Mouse (Mus musculus): ENCODE measurements at regions not wholly inside any gene's neighbourhood (a gene's known extent, or its start where the extent isn't known, plus 50 kb on each side); places are given as distances from the start of the nearest gene placed in this dataset.

DNA sequence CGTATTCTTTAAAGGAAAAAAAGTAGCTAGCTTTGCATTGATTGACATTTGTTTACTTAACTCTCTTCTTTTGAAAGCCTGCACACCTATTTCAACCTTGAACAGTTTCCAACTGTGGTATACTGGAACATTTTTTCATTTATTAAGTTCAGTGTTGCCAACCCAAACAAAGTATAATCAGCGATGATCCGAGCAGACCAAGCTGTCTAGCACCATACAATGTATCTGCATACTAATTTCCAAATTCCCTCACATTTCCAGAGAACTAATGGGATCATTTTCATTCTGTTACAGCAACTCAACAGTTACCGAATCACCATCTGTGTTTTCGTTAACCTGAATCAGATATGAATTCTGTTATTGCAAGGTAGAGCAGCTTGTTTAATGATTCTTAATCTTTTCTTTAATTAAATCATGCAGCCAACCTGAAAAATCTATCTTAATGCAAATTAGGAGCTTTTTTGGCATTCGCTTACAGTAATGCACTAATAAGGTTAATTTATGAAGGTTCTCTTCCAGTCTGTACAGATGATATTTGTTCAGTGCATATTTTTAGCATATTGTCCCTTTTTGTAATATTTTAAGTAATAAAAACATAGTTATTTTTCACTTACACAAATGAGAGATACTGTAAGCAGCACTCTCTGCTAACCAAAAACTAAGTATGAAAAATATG, 719.5 kb upstream of the Zeb2 start:
- Histone ChIP-seq H3K27me3 (replicated peaks; ENCODE audit: control insufficient read depth, insufficient read depth, low read length) (no peaks in the 10 kb centered on the region), H3K4me2 (ENCODE audit: low read length) (no peak overlapping the region), H3K4me1 (ENCODE audit: control insufficient read depth, insufficient read depth, low read depth, low read length) (no peaks in the 10 kb centered on the region), H3K9ac (ENCODE audit: low read depth, low read length) (no peak overlapping the region), H3K9me3 (ENCODE audit: control insufficient read depth, low read length) (no peaks in the 10 kb centered on the region), H3K36me3 (ENCODE audit: control insufficient read depth, insufficient read depth, low read length) (no peaks in the 10 kb centered on the region), H3K27ac (ENCODE audit: low read depth, low read length) (no peak overlapping the region), H3K4me3 (ENCODE audit: low read length) (no peak overlapping the region)
- 60% methylated on average over 6 of the region's 6 CpGs for WGBS
- no peak for ATAC-seq

DNA sequence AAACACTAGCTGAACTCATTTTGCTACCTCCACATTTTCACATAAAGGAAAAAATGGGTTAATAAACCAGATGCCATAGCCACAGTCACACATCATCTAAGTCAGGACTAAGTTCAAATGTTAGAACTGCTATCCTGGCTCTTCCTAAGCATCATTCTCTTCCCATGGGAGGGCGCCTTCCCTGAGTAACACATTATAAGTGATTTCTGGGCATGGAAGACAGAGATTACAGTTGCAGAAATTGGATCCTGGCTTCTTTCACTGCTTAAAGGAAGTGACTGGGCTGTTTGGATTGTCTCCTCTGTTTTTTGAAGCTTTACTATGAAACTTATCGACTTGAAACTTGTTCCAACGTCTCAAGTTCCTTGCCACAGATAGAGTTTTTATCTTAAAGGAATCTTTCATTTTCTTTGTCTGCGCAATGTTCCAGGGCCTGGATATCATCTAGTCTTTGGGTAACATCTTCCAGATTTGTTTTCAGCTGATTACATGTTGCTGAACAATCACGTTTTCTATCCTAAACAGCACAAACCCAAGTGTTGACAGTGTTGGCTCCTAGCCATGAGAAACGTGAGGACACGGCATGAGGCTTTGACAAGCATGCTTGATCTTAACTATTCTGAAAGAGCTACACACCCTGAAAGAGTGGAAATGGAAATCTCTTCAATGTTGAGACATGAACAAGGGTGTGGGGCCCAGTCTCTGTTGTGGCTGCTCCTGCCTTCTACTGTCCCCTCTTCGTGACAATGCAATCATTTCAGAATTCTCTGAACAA, 700.9 kb upstream of the Zeb2 start:
- Histone ChIP-seq H3K27me3 (replicated peaks; ENCODE audit: control insufficient read depth, insufficient read depth, low read length) (no peaks in the 10 kb centered on the region), H3K36me3 (ENCODE audit: control insufficient read depth, insufficient read depth, low read length) (no peaks in the 10 kb centered on the region), H3K4me1 (ENCODE audit: control insufficient read depth, insufficient read depth, low read depth, low read length) (no peaks in the 10 kb centered on the region), H3K27ac (ENCODE audit: low read depth, low read length) (no peak overlapping the region), H3K9ac (ENCODE audit: low read depth, low read length) (no peak overlapping the region), H3K9me3 (ENCODE audit: control insufficient read depth, low read length) (no peaks in the 10 kb centered on the region), H3K4me3 (ENCODE audit: low read length) (no peak overlapping the region), H3K4me2 (ENCODE audit: low read length) (no peak overlapping the region)
- no peak for ATAC-seq
- WGBS, result 76% methylated on average over 8 of the region's 8 CpGs

DNA sequence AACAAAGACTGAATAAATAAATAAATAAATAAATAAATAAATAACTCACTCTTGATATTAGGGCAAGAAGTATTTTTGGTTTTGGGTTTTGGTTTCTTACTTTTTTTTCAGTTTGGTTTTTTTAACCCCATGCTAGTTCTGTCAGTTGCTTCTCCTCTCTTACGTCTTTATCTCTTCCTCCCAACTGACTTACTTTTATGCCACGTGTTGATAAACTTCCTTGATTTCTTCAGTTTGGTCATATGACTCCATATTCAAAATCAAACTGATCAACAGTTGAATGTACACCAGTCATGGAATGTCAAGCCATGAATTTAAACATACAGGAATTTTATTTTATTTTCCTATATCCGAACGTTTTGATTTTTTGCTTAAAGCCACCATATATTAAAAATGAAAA, 697.5 kb upstream of the Zeb2 start:
- WGBS, result 95% methylated on average over 4 of the region's 4 CpGs
- H3K4me2 ChIP-seq (ENCODE audit: low read length), result no peak overlapping the region
- ATAC-seq, result no peak
- no peak overlapping the region for H3K9ac ChIP-seq (ENCODE audit: low read depth, low read length)
- H3K4me1 ChIP-seq (ENCODE audit: control insufficient read depth, insufficient read depth, low read depth, low read length), result no peaks in the 10 kb centered on the region
- no peaks in the 10 kb centered on the region for H3K9me3 ChIP-seq (ENCODE audit: control insufficient read depth, low read length)
- no peaks in the 10 kb centered on the region for H3K27me3 ChIP-seq (replicated peaks; ENCODE audit: control insufficient read depth, insufficient read depth, low read length)
- H3K36me3 ChIP-seq (ENCODE audit: control insufficient read depth, insufficient read depth, low read length), result no peaks in the 10 kb centered on the region
- H3K4me3 ChIP-seq (ENCODE audit: low read length), result no peak overlapping the region
- no peak overlapping the region for H3K27ac ChIP-seq (ENCODE audit: low read depth, low read length)

DNA sequence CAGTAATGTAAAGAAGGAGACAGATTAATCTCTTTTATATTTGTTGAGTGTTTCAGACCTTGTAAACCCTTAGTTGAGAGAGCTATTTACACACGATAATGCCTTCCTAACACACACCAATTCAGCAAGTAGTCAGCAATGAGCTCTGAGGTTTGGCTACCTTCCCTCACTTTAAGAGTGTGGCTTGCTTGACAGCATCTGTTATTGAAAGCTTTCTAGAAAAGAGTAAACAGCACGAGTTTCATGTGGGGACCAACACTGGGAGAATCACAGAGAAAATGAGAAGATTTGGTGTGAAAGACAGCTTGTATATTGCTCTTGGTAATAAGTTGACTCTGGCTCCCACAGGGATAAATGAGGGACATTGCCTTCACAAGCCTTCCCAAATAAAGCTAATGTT, 688.1 kb upstream of the Zeb2 start:
- Histone ChIP-seq H3K4me2 (ENCODE audit: low read length) (no peak overlapping the region), H3K27ac (ENCODE audit: low read depth, low read length) (no peak overlapping the region), H3K4me1 (ENCODE audit: control insufficient read depth, insufficient read depth, low read depth, low read length) (no peaks in the 10 kb centered on the region), H3K9ac (ENCODE audit: low read depth, low read length) (no peak overlapping the region), H3K27me3 (replicated peaks; ENCODE audit: control insufficient read depth, insufficient read depth, low read length) (no peaks in the 10 kb centered on the region), H3K9me3 (ENCODE audit: control insufficient read depth, low read length) (no peaks in the 10 kb centered on the region), H3K4me3 (ENCODE audit: low read length) (no peak overlapping the region), H3K36me3 (ENCODE audit: control insufficient read depth, insufficient read depth, low read length) (no peaks in the 10 kb centered on the region)
- no peak for ATAC-seq
- 67% methylated on average over 2 of the region's 2 CpGs for WGBS

DNA sequence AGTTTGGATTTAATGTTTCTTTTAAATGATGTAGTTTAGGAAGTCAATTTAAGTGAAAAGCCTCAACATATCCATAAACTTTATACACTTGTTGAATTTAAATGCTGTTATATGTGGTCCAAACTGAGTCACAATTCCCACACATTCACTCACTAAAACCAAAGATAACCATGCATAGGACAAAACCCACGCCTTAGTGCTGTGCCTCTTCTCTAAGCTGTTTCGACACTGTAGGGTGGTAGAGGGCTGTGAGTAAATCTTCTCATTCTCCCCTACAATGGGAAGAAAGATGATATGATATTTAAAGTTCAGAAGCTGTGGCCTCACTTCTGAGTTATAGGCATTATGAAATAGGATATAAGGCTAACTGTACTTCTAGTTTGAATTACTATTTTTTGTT, 682.9 kb upstream of the Zeb2 start:
- no peak overlapping the region for H3K4me2 ChIP-seq (ENCODE audit: low read length)
- H3K9me3 ChIP-seq (ENCODE audit: control insufficient read depth, low read length), result no peaks in the 10 kb centered on the region
- H3K9ac ChIP-seq (ENCODE audit: low read depth, low read length), result no peak overlapping the region
- no peak overlapping the region for H3K4me3 ChIP-seq (ENCODE audit: low read length)
- no peak for ATAC-seq
- 90% methylated on average over 2 of the region's 2 CpGs for WGBS
- H3K4me1 ChIP-seq (ENCODE audit: control insufficient read depth, insufficient read depth, low read depth, low read length), result no peaks in the 10 kb centered on the region
- no peak overlapping the region for H3K27ac ChIP-seq (ENCODE audit: low read depth, low read length)
- no peaks in the 10 kb centered on the region for H3K36me3 ChIP-seq (ENCODE audit: control insufficient read depth, insufficient read depth, low read length)
- no peaks in the 10 kb centered on the region for H3K27me3 ChIP-seq (replicated peaks; ENCODE audit: control insufficient read depth, insufficient read depth, low read length)

DNA sequence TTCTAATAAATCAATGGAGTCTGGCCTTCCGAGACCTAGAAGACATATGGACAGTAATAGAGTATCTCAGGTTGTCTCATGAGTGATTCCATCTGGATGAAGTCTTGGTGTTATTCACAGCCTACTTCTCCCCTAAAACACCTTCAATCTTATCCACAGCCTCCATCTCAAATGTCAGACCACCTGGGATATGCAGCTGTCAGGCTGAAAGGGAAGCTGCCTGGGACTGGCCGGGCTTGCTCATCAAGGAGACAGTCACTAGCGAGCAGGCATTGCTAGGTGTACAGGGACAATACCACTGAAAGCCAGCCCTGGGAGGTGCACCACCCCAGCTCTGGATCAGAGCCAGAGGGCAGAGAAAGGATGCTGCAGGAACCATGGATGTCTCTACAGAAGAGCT, 676.4 kb upstream of the Zeb2 start:
- no peak for ATAC-seq
- Histone ChIP-seq H3K27ac (ENCODE audit: low read depth, low read length) (no peak overlapping the region), H3K9ac (ENCODE audit: low read depth, low read length) (no peak overlapping the region), H3K4me2 (ENCODE audit: low read length) (no peak overlapping the region), H3K9me3 (ENCODE audit: control insufficient read depth, low read length) (no peaks in the 10 kb centered on the region), H3K4me3 (ENCODE audit: low read length) (no peak overlapping the region), H3K27me3 (replicated peaks; ENCODE audit: control insufficient read depth, insufficient read depth, low read length) (no peaks in the 10 kb centered on the region), H3K4me1 (ENCODE audit: control insufficient read depth, insufficient read depth, low read depth, low read length) (no peaks in the 10 kb centered on the region), H3K36me3 (ENCODE audit: control insufficient read depth, insufficient read depth, low read length) (no peaks in the 10 kb centered on the region)
- 62% methylated on average over 3 of the region's 3 CpGs for WGBS

DNA sequence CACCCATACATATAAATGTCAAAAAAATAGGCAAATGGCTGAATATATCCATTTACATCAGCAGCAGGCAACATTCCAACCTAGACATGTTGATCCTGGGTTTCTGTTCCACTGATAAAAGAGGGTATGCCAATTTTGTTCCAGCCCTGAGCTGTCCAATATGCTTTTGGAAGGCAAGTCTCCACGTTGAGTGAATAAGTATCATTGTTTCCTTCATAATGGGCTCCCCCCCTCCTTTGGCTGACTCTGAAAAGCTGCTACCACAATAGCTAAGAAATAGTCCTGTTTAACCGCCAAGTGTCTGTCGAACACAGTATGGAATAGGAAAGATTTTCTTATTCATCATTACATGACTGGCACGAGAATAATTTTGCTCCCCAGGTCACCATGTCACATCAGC, 672.5 kb upstream of the Zeb2 start:
- H3K4me1 ChIP-seq (ENCODE audit: control insufficient read depth, insufficient read depth, low read depth, low read length), result no peaks in the 10 kb centered on the region
- H3K36me3 ChIP-seq (ENCODE audit: control insufficient read depth, insufficient read depth, low read length), result no peaks in the 10 kb centered on the region
- ATAC-seq, result peak; percentile 84
- H3K4me2 ChIP-seq (ENCODE audit: low read length), result no peak overlapping the region
- no peaks in the 10 kb centered on the region for H3K27me3 ChIP-seq (replicated peaks; ENCODE audit: control insufficient read depth, insufficient read depth, low read length)
- no peak overlapping the region for H3K9ac ChIP-seq (ENCODE audit: low read depth, low read length)
- no peaks in the 10 kb centered on the region for H3K9me3 ChIP-seq (ENCODE audit: control insufficient read depth, low read length)
- WGBS, result 18% methylated on average over 4 of the region's 4 CpGs
- H3K27ac ChIP-seq (ENCODE audit: low read depth, low read length), result no peak overlapping the region
- no peak overlapping the region for H3K4me3 ChIP-seq (ENCODE audit: low read length)

DNA sequence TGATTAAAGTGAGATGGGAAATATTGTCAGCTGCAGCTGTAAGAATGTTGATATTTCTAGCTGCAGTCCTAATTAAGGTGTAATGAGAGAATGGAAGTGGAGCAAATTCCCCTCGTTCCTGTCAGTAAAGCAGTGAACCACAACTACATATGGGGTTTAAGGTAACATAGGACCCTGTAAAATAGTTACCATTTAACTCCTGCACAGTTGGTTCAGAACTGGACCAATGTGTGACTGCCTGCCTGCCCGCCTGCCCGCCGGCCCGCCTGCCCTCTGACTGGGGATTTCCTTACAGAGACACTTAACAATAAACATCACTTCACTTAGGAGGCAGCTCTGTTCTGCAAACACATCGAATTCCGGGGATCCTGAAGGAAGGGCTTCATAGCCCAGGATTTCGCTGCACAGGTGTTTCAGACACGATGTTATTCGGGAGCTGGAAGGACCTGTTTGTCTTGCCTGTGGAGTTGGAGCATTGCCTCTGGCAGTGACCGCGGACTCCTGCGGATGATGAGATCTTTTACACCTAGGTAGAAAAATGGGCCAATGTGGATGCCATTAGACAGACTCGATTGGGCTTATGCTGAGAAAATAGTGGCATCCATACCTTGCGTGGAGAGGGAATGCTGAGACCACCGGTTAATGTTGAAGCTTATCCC, 670.7 kb upstream of the Zeb2 start:
- no peaks in the 10 kb centered on the region for H3K4me1 ChIP-seq (ENCODE audit: control insufficient read depth, insufficient read depth, low read depth, low read length)
- WGBS, result 63% methylated on average over 16 of the region's 16 CpGs
- no peak overlapping the region for H3K4me2 ChIP-seq (ENCODE audit: low read length)
- no peaks in the 10 kb centered on the region for H3K27me3 ChIP-seq (replicated peaks; ENCODE audit: control insufficient read depth, insufficient read depth, low read length)
- no peak for ATAC-seq
- no peaks in the 10 kb centered on the region for H3K9me3 ChIP-seq (ENCODE audit: control insufficient read depth, low read length)
- no peak overlapping the region for H3K4me3 ChIP-seq (ENCODE audit: low read length)
- H3K27ac ChIP-seq (ENCODE audit: low read depth, low read length), result no peak overlapping the region
- H3K9ac ChIP-seq (ENCODE audit: low read depth, low read length), result no peak overlapping the region
- no peaks in the 10 kb centered on the region for H3K36me3 ChIP-seq (ENCODE audit: control insufficient read depth, insufficient read depth, low read length)

DNA sequence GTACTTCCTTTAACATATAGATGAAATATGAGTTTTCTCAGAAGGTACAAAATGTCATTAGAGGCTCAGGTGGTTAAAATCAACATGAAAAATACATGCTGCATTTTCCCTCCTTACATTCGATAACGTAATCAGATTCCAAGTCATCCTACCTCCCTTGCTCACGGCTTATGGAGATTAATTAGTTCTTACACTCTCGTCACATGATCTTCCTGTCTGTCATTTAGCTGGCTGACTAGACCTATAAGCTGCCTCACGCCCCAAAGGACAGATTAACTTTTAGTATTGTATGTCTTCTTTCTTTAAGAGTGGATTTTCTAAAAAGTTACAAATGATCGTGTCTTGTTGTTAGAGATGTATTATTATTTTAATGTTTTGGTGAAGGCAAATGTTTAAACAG, 669.6 kb upstream of the Zeb2 start:
- 39% methylated on average over 6 of the region's 6 CpGs for WGBS
- ATAC-seq, result no peak
- H3K9me3 ChIP-seq (ENCODE audit: control insufficient read depth, low read length), result no peaks in the 10 kb centered on the region
- H3K36me3 ChIP-seq (ENCODE audit: control insufficient read depth, insufficient read depth, low read length), result no peaks in the 10 kb centered on the region
- H3K9ac ChIP-seq (ENCODE audit: low read depth, low read length), result no peak overlapping the region
- no peak overlapping the region for H3K27ac ChIP-seq (ENCODE audit: low read depth, low read length)
- H3K4me1 ChIP-seq (ENCODE audit: control insufficient read depth, insufficient read depth, low read depth, low read length), result no peaks in the 10 kb centered on the region
- no peak overlapping the region for H3K4me2 ChIP-seq (ENCODE audit: low read length)
- H3K4me3 ChIP-seq (ENCODE audit: low read length), result no peak overlapping the region
- H3K27me3 ChIP-seq (replicated peaks; ENCODE audit: control insufficient read depth, insufficient read depth, low read length), result no peaks in the 10 kb centered on the region
